Mouse (Mus musculus): ENCODE measurements around the gene Olfr960. TPM values are rescaled to one million over a fixed set of nuclear protein-coding genes. Genes with fewer than 3 reads are reported as not detected.

The Olfr960 gene
- polyA plus RNA-seq, 1 experiment from 2014 or later, result not detected

GRCm38 (mm10) chr9:39633913-39634594 lies 12.9 kb downstream of the Olfr960 start:
- H3K4me3 ChIP-seq (replicated peaks), result no peak overlapping the region
- H3K27me3 ChIP-seq (replicated peaks), result no peaks in the 10 kb centered on the region
- H3K4me1 ChIP-seq (replicated peaks), result no peaks in the 10 kb centered on the region
- no peak for ATAC-seq
- H3K36me3 ChIP-seq, result no peaks in the 10 kb centered on the region
- H3K4me2 ChIP-seq (replicated peaks), result no peak overlapping the region
- 21% methylated on average over 4 of the region's 4 CpGs for WGBS
- no peak overlapping the region for H3K9ac ChIP-seq
- no peak overlapping the region for H3K27ac ChIP-seq
- no peaks in the 10 kb centered on the region for H3K9me3 ChIP-seq

GRCm38 (mm10) chr9:39644785-39645184 lies 23.6 kb downstream of the Olfr960 start, which contains the start of gene Olfr961:
TSS of gene Olfr961 (plus strand) at chr9:39645085.
- H3K9me3 ChIP-seq, result no peaks in the 10 kb centered on the region
- no peak for ATAC-seq
- no peaks in the 10 kb centered on the region for H3K27me3 ChIP-seq (replicated peaks)
- no peak within 1 kb of the TSS for H3K4me2 ChIP-seq (replicated peaks)
- H3K27ac ChIP-seq, result no peak within 1 kb of the TSS
- no peak within 1 kb of the TSS for H3K4me3 ChIP-seq (replicated peaks)
- no peak within 1 kb of the TSS for H3K9ac ChIP-seq
- H3K36me3 ChIP-seq, result no peaks in the 10 kb centered on the region
- no peaks in the 10 kb centered on the region for H3K4me1 ChIP-seq (replicated peaks)

- WGBS, result 87% methylated on average over 4 of the region's 4 CpGs
- ATAC-seq, result no peak
Observed at GRCm38 (mm10) chr9:39647382-39647781, 26.2 kb downstream of the Olfr960 start.

GRCm38 (mm10) chr9:39654756-39655396 lies 33.7 kb downstream of the Olfr960 start:
- Histone ChIP-seq H3K36me3 (no peaks in the 10 kb centered on the region), H3K4me3 (replicated peaks) (no peak overlapping the region), H3K9ac (no peak overlapping the region), H3K27me3 (replicated peaks) (no peaks in the 10 kb centered on the region), H3K27ac (no peak overlapping the region), H3K4me1 (replicated peaks) (no peaks in the 10 kb centered on the region), H3K9me3 (no peaks in the 10 kb centered on the region), H3K4me2 (replicated peaks) (no peak overlapping the region)
- ATAC-seq, result no peak
- WGBS, result 66% methylated on average over 6 of the region's 6 CpGs

More at GRCm38 (mm10) chr9:39647382-39647781, 26.2 kb downstream of the Olfr960 start:
- Histone ChIP-seq H3K4me1 (replicated peaks) (no peaks in the 10 kb centered on the region), H3K9ac (no peak overlapping the region), H3K36me3 (no peaks in the 10 kb centered on the region), H3K27ac (no peak overlapping the region), H3K27me3 (replicated peaks) (no peaks in the 10 kb centered on the region), H3K9me3 (no peaks in the 10 kb centered on the region), H3K4me2 (replicated peaks) (no peak overlapping the region), H3K4me3 (replicated peaks) (no peak overlapping the region)

- Histone ChIP-seq H3K4me1 (replicated peaks) (no peaks in the 10 kb centered on the region), H3K27me3 (replicated peaks) (no peaks in the 10 kb centered on the region), H3K4me3 (replicated peaks) (no peak within 1 kb of the TSS), H3K9me3 (no peaks in the 10 kb centered on the region), H3K4me2 (replicated peaks) (no peak within 1 kb of the TSS), H3K36me3 (no peaks in the 10 kb centered on the region), H3K27ac (no peak within 1 kb of the TSS), H3K9ac (no peak within 1 kb of the TSS)
- ATAC-seq, result no peak
- 95% methylated on average over 1 of the region's 1 CpGs for WGBS
Observed at GRCm38 (mm10) chr9:39666905-39667304, 45.7 kb downstream of the Olfr960 start, which contains the start of gene Olfr963. TSS of gene Olfr963 (plus strand) at chr9:39667205.

GRCm38 (mm10) chr9:39669723-39670122 lies 48.5 kb downstream of the Olfr960 start:
- Histone ChIP-seq H3K36me3 (no peaks in the 10 kb centered on the region), H3K9me3 (no peaks in the 10 kb centered on the region), H3K4me3 (replicated peaks) (no peak overlapping the region), H3K27me3 (replicated peaks) (no peaks in the 10 kb centered on the region), H3K27ac (no peak overlapping the region), H3K4me1 (replicated peaks) (no peaks in the 10 kb centered on the region), H3K4me2 (replicated peaks) (no peak overlapping the region), H3K9ac (no peak overlapping the region)
- WGBS, result 82% methylated on average over 2 of the region's 2 CpGs
- ATAC-seq, result no peak

Other genes with a start within 250 kb of the Olfr960 start
- gene Olfr951, start 234.0 kb upstream of the Olfr960 start, polyA plus RNA-seq (2015; fragmentation: Nextera tagmentation; extraction: Ambion mirVana), result not detected in 2 replicates
- not detected in 2 replicates for gene Olfr952, start 194.2 kb upstream of the Olfr960 start, polyA plus RNA-seq (2015; fragmentation: Nextera tagmentation; extraction: Ambion mirVana)
- not detected in 2 replicates for gene Olfr954, start 164.7 kb upstream of the Olfr960 start, polyA plus RNA-seq (2015; fragmentation: Nextera tagmentation; extraction: Ambion mirVana)
- not detected in 2 replicates for gene Olfr955, start 149.4 kb upstream of the Olfr960 start, polyA plus RNA-seq (2015; fragmentation: Nextera tagmentation; extraction: Ambion mirVana)
- gene Olfr44, start 127.4 kb upstream of the Olfr960 start, polyA plus RNA-seq (2015; fragmentation: Nextera tagmentation; extraction: Ambion mirVana), result not detected in 2 replicates
- not detected in 2 replicates for gene Olfr957, start 105.6 kb upstream of the Olfr960 start, polyA plus RNA-seq (2015; fragmentation: Nextera tagmentation; extraction: Ambion mirVana)
- not detected in 2 replicates for gene Olfr958, start 67.3 kb upstream of the Olfr960 start, polyA plus RNA-seq (2015; fragmentation: Nextera tagmentation; extraction: Ambion mirVana)
- not detected in 2 replicates for gene Olfr959, start 45.8 kb upstream of the Olfr960 start, polyA plus RNA-seq (2015; fragmentation: Nextera tagmentation; extraction: Ambion mirVana)
- gene AW551984, start 17.0 kb upstream of the Olfr960 start, polyA plus RNA-seq (2015; fragmentation: Nextera tagmentation; extraction: Ambion mirVana), result 18.3 and 20.1 TPM in 2 replicates
- gene Olfr148, start 10.7 kb upstream of the Olfr960 start, polyA plus RNA-seq (2015; fragmentation: Nextera tagmentation; extraction: Ambion mirVana), result not detected in 2 replicates
- not detected in 2 replicates for gene Olfr961, start 23.7 kb downstream of the Olfr960 start, polyA plus RNA-seq (2015; fragmentation: Nextera tagmentation; extraction: Ambion mirVana)
- not detected in 2 replicates for gene Olfr963, start 45.8 kb downstream of the Olfr960 start, polyA plus RNA-seq (2015; fragmentation: Nextera tagmentation; extraction: Ambion mirVana)
- not detected in 2 replicates for gene Olfr149, start 85.7 kb downstream of the Olfr960 start, polyA plus RNA-seq (2015; fragmentation: Nextera tagmentation; extraction: Ambion mirVana)
- gene Olfr965, start 90.0 kb downstream of the Olfr960 start, polyA plus RNA-seq (2015; fragmentation: Nextera tagmentation; extraction: Ambion mirVana), result not detected in 2 replicates
- not detected in 2 replicates for gene Olfr150, start 109.6 kb downstream of the Olfr960 start, polyA plus RNA-seq (2015; fragmentation: Nextera tagmentation; extraction: Ambion mirVana)
- gene Olfr967, start 124.9 kb downstream of the Olfr960 start, polyA plus RNA-seq (2015; fragmentation: Nextera tagmentation; extraction: Ambion mirVana), result not detected in 2 replicates
- not detected in 2 replicates for gene Olfr968, start 161.9 kb downstream of the Olfr960 start, polyA plus RNA-seq (2015; fragmentation: Nextera tagmentation; extraction: Ambion mirVana)
- gene Olfr969, start 169.6 kb downstream of the Olfr960 start, polyA plus RNA-seq (2015; fragmentation: Nextera tagmentation; extraction: Ambion mirVana), result not detected in 2 replicates
- not detected in 2 replicates for gene Olfr970, start 187.5 kb downstream of the Olfr960 start, polyA plus RNA-seq (2015; fragmentation: Nextera tagmentation; extraction: Ambion mirVana)
- not detected in 2 replicates for gene Olfr971, start 215.5 kb downstream of the Olfr960 start, polyA plus RNA-seq (2015; fragmentation: Nextera tagmentation; extraction: Ambion mirVana)
- gene Olfr972, start 245.0 kb downstream of the Olfr960 start, polyA plus RNA-seq (2015; fragmentation: Nextera tagmentation; extraction: Ambion mirVana), result not detected in 2 replicates

Measured in intestine, embryonic 15.5 days (tissue).